Mouse (Mus musculus): Measurements from ENCODE around the gene Sel1l3. TPM values are rescaled to one million over a fixed set of nuclear protein-coding genes. Genes with fewer than 3 reads are reported as not detected.

Gene Sel1l3
- polyA plus RNA-seq (2014; fragmentation: Nextera tagmentation; extraction: Ambion mirVana): 7.5 and 7.7 TPM in 2 replicates

GRCm38 (mm10) chr5:53213711-53214352, at the start of gene Sel1l3:
Sel1l3 (minus strand) TSS chr5:53213927.
- H3K4me2 ChIP-seq (ENCODE audit: low read length): peak within 1 kb of the TSS; percentile 92
- H3K9me3 ChIP-seq (ENCODE audit: control insufficient read depth, low read length): no peaks in the 10 kb centered on the region
- peak within 1 kb of the TSS; percentile 86 for H3K9ac ChIP-seq (replicated peaks; ENCODE audit: low read length)
- peaks cover 5% of the 10 kb centered on the region; the same call in 1 of the 2 replicates for H3K27me3 ChIP-seq (ENCODE audit: control insufficient read depth, insufficient read depth, low read length)
- H3K36me3 ChIP-seq (ENCODE audit: control insufficient read depth, insufficient read depth, low read length): no peaks in the 10 kb centered on the region
- 0 out of 2 replicates have a peak, but pooled peaks cover 11% of the 10 kb centered on the region for H3K4me1 ChIP-seq (ENCODE audit: control insufficient read depth, insufficient read depth, low read length)
- DNase-seq (peak; percentile 70), ATAC-seq (ENCODE audit: low FRiP score, low TSS enrichment) (peak; percentile 68)
- H3K4me3 ChIP-seq (replicated peaks; ENCODE audit: low read depth, low read length): peak within 1 kb of the TSS; percentile 71
- H3K27ac ChIP-seq (replicated peaks; ENCODE audit: low read depth, low read length): peak within 1 kb of the TSS; percentile 77
- WGBS: under 1% methylated on average over 23 of the region's 29 CpGs

- no peaks in the 10 kb centered on the region; the same call in 1 of the 2 replicates for H3K27me3 ChIP-seq (ENCODE audit: control insufficient read depth, insufficient read depth, low read length)
- ATAC-seq (ENCODE audit: low FRiP score, low TSS enrichment) (no peak), DNase-seq (no peak)
- no peak overlapping the region for H3K9ac ChIP-seq (replicated peaks; ENCODE audit: low read length)
- H3K36me3 ChIP-seq (ENCODE audit: control insufficient read depth, insufficient read depth, low read length): no peaks in the 10 kb centered on the region
- H3K4me3 ChIP-seq (replicated peaks; ENCODE audit: low read depth, low read length): no peak overlapping the region
- H3K4me1 ChIP-seq (ENCODE audit: control insufficient read depth, insufficient read depth, low read length): peaks cover 13% of the 10 kb centered on the region; the same call in 1 of the 2 replicates
- no peak overlapping the region for H3K27ac ChIP-seq (replicated peaks; ENCODE audit: low read depth, low read length)
- H3K9me3 ChIP-seq (ENCODE audit: control insufficient read depth, low read length): no peaks in the 10 kb centered on the region
- H3K4me2 ChIP-seq (ENCODE audit: low read length): no peak overlapping the region
- WGBS: 93% methylated on average over 10 of the region's 10 CpGs
These were observed 48.3 kb upstream of the Sel1l3 start for GRCm38 (mm10) chr5:53261999-53262398.

- H3K36me3 ChIP-seq (ENCODE audit: control insufficient read depth, insufficient read depth, low read length): no peaks in the 10 kb centered on the region
- no peak for DNase-seq
- H3K9ac ChIP-seq (replicated peaks; ENCODE audit: low read length): no peak overlapping the region
- 63% methylated on average over 5 of the region's 5 CpGs for WGBS
- H3K9me3 ChIP-seq (ENCODE audit: control insufficient read depth, low read length): no peaks in the 10 kb centered on the region
- no peak overlapping the region for H3K4me2 ChIP-seq (ENCODE audit: low read length)
- H3K27ac ChIP-seq (replicated peaks; ENCODE audit: low read depth, low read length): no peak overlapping the region
- no peak overlapping the region for H3K4me3 ChIP-seq (replicated peaks; ENCODE audit: low read depth, low read length)
- no peak for ATAC-seq (ENCODE audit: low FRiP score, low TSS enrichment)
- no peaks in the 10 kb centered on the region; the same call in 1 of the 2 replicates for H3K27me3 ChIP-seq (ENCODE audit: control insufficient read depth, insufficient read depth, low read length)
- peaks cover 15% of the 10 kb centered on the region; the same call in 1 of the 2 replicates for H3K4me1 ChIP-seq (ENCODE audit: control insufficient read depth, insufficient read depth, low read length)
These were observed 46.2 kb upstream of the Sel1l3 start for GRCm38 (mm10) chr5:53259894-53260293.

- ATAC-seq (ENCODE audit: low FRiP score, low TSS enrichment) (peak; percentile 60; the same call in 1 of the 2 replicates), DNase-seq (peak; percentile 79)
- H3K27ac ChIP-seq (replicated peaks; ENCODE audit: low read depth, low read length): 0 out of 2 replicates have a peak overlapping the region, but pooled peaks have one; percentile 3
- peaks cover 15% of the 10 kb centered on the region; the same call in 1 of the 2 replicates for H3K4me1 ChIP-seq (ENCODE audit: control insufficient read depth, insufficient read depth, low read length)
- H3K9me3 ChIP-seq (ENCODE audit: control insufficient read depth, low read length): no peaks in the 10 kb centered on the region
- H3K9ac ChIP-seq (replicated peaks; ENCODE audit: low read length): peak overlapping the region; percentile 46
- 3% methylated on average over 29 of the region's 29 CpGs for WGBS
- H3K27me3 ChIP-seq (ENCODE audit: control insufficient read depth, insufficient read depth, low read length): no peaks in the 10 kb centered on the region; the same call in 1 of the 2 replicates
- H3K4me2 ChIP-seq (ENCODE audit: low read length): peak overlapping the region; percentile 68
- peak overlapping the region; percentile 29 for H3K4me3 ChIP-seq (replicated peaks; ENCODE audit: low read depth, low read length)
- no peaks in the 10 kb centered on the region for H3K36me3 ChIP-seq (ENCODE audit: control insufficient read depth, insufficient read depth, low read length)
These were observed 44.5 kb upstream of the Sel1l3 start for GRCm38 (mm10) chr5:53258038-53258786.

GRCm38 (mm10) chr5:53254821-53255220, 41.1 kb upstream of the Sel1l3 start:
- 14% methylated on average over 3 of the region's 3 CpGs for WGBS
- no peaks in the 10 kb centered on the region for H3K9me3 ChIP-seq (ENCODE audit: control insufficient read depth, low read length)

GRCm38 (mm10) chr5:53254154-53254553, 40.4 kb upstream of the Sel1l3 start:
- H3K36me3 ChIP-seq (ENCODE audit: control insufficient read depth, insufficient read depth, low read length): no peaks in the 10 kb centered on the region
- no peak overlapping the region for H3K27ac ChIP-seq (replicated peaks; ENCODE audit: low read depth, low read length)
- no peak for DNase-seq
- 86% methylated on average over 5 of the region's 5 CpGs for WGBS
- ATAC-seq (ENCODE audit: low FRiP score, low TSS enrichment): no peak
- no peak overlapping the region for H3K9ac ChIP-seq (replicated peaks; ENCODE audit: low read length)
- H3K27me3 ChIP-seq (ENCODE audit: control insufficient read depth, insufficient read depth, low read length): no peaks in the 10 kb centered on the region; the same call in 1 of the 2 replicates
- H3K4me1 ChIP-seq (ENCODE audit: control insufficient read depth, insufficient read depth, low read length): peaks cover 15% of the 10 kb centered on the region; the same call in 1 of the 2 replicates
- no peak overlapping the region for H3K4me2 ChIP-seq (ENCODE audit: low read length)
- H3K4me3 ChIP-seq (replicated peaks; ENCODE audit: low read depth, low read length): no peak overlapping the region
- H3K9me3 ChIP-seq (ENCODE audit: control insufficient read depth, low read length): no peaks in the 10 kb centered on the region

More at GRCm38 (mm10) chr5:53254821-53255220, 41.1 kb upstream of the Sel1l3 start:
- Histone ChIP-seq H3K9ac (replicated peaks; ENCODE audit: low read length) (no peak overlapping the region), H3K4me3 (replicated peaks; ENCODE audit: low read depth, low read length) (no peak overlapping the region), H3K36me3 (ENCODE audit: control insufficient read depth, insufficient read depth, low read length) (no peaks in the 10 kb centered on the region), H3K4me2 (ENCODE audit: low read length) (no peak overlapping the region), H3K27ac (replicated peaks; ENCODE audit: low read depth, low read length) (no peak overlapping the region), H3K4me1 (ENCODE audit: control insufficient read depth, insufficient read depth, low read length) (peaks cover 15% of the 10 kb centered on the region; the same call in 1 of the 2 replicates), H3K27me3 (ENCODE audit: control insufficient read depth, insufficient read depth, low read length) (no peaks in the 10 kb centered on the region; the same call in 1 of the 2 replicates)
- ATAC-seq (ENCODE audit: low FRiP score, low TSS enrichment) (no peak), DNase-seq (no peak)

GRCm38 (mm10) chr5:53249431-53250061, 35.8 kb upstream of the Sel1l3 start:
- ATAC-seq (ENCODE audit: low FRiP score, low TSS enrichment) (peak; percentile 66), DNase-seq (no peak)
- 64% methylated on average over 4 of the region's 4 CpGs for WGBS
- H3K9ac ChIP-seq (replicated peaks; ENCODE audit: low read length): no peak overlapping the region
- no peaks in the 10 kb centered on the region for H3K36me3 ChIP-seq (ENCODE audit: control insufficient read depth, insufficient read depth, low read length)
- no peaks in the 10 kb centered on the region for H3K27me3 ChIP-seq (ENCODE audit: control insufficient read depth, insufficient read depth, low read length)
- H3K27ac ChIP-seq (replicated peaks; ENCODE audit: low read depth, low read length): no peak overlapping the region
- no peak overlapping the region for H3K4me2 ChIP-seq (ENCODE audit: low read length)
- no peaks in the 10 kb centered on the region for H3K9me3 ChIP-seq (ENCODE audit: control insufficient read depth, low read length)
- H3K4me3 ChIP-seq (replicated peaks; ENCODE audit: low read depth, low read length): no peak overlapping the region
- no peaks in the 10 kb centered on the region for H3K4me1 ChIP-seq (ENCODE audit: control insufficient read depth, insufficient read depth, low read length)

GRCm38 (mm10) chr5:53248499-53248898, 34.8 kb upstream of the Sel1l3 start:
- Histone ChIP-seq H3K4me2 (ENCODE audit: low read length) (no peak overlapping the region), H3K27me3 (ENCODE audit: control insufficient read depth, insufficient read depth, low read length) (no peaks in the 10 kb centered on the region), H3K9ac (replicated peaks; ENCODE audit: low read length) (no peak overlapping the region), H3K36me3 (ENCODE audit: control insufficient read depth, insufficient read depth, low read length) (no peaks in the 10 kb centered on the region), H3K27ac (replicated peaks; ENCODE audit: low read depth, low read length) (no peak overlapping the region), H3K4me1 (ENCODE audit: control insufficient read depth, insufficient read depth, low read length) (no peaks in the 10 kb centered on the region), H3K9me3 (ENCODE audit: control insufficient read depth, low read length) (no peaks in the 10 kb centered on the region), H3K4me3 (replicated peaks; ENCODE audit: low read depth, low read length) (no peak overlapping the region)
- no peak for ATAC-seq (ENCODE audit: low FRiP score, low TSS enrichment)
- WGBS: 20% methylated on average over 11 of the region's 11 CpGs
- DNase-seq: no peak
